Mouse (Mus musculus): ENCODE results near the gene Rnf130. TPM values are rescaled to one million over a fixed set of nuclear protein-coding genes. Genes with fewer than 3 reads are reported as not detected.

The Rnf130 gene
- 67.9 and 68.2 TPM in 2 replicates for polyA plus RNA-seq (2015; fragmentation: Nextera tagmentation; extraction: Ambion mirVana)

GRCm38 (mm10) chr11:50024833-50025720 is at the start of gene Rnf130:
Gene Rnf130 (plus strand): TSS chr11:50025346.
- H3K27ac ChIP-seq = peak within 1 kb of the TSS; percentile 99
- H3K4me2 ChIP-seq = peak within 1 kb of the TSS; percentile 57
- H3K9me3 ChIP-seq = no peaks in the 10 kb centered on the region
- peak within 1 kb of the TSS; percentile 97 for H3K9ac ChIP-seq
- no peaks in the 10 kb centered on the region for H3K36me3 ChIP-seq (replicated peaks)
- under 1% methylated on average over 83 of the region's 129 CpGs for WGBS
- H3K27me3 ChIP-seq (replicated peaks) = no peaks in the 10 kb centered on the region
- peaks cover 37% of the 10 kb centered on the region for H3K4me1 ChIP-seq
- peak; percentile 92 for ATAC-seq (replicated peaks)
- H3K4me3 ChIP-seq = peak within 1 kb of the TSS; percentile 97

DNA sequence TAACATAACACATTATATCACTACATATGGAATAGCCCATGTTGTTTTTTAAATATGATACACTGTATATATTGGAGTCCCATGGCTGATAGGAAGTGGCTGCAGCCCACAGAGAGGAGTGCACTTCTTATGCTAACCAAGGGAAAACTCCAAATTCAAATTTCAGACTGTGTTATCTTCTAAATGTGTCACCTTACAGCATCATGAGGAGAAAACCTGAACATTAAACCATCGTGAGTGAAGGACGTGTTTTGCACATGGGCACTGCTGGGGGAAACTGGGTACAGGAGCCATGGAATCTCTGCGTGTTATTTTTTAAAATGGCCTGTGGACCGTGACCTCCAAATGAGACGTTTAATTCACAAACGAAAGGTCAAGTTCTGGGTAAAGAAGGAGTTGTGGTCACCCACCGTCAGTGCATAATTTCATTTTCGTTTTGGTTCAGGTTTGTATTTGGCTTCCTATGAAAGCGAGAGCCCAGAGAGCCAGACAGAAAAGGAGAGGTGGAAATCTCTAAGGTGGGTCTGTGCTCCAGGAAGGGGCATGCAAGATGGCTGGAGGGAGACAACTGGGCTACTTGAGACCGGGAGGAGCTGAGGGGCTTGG is 47.1 kb upstream of the Rnf130 start:
- H3K4me2 ChIP-seq = no peak overlapping the region

GRCm38 (mm10) chr11:49978935-49979334 is 46.2 kb upstream of the Rnf130 start:
- peaks cover 3% of the 10 kb centered on the region; the same call in 1 of the 2 replicates for H3K36me3 ChIP-seq (replicated peaks)
- WGBS = 97% methylated on average over 8 of the region's 8 CpGs
- H3K4me3 ChIP-seq = no peak overlapping the region
- no peak overlapping the region for H3K27ac ChIP-seq
- H3K9me3 ChIP-seq = no peaks in the 10 kb centered on the region
- H3K4me1 ChIP-seq = no peaks in the 10 kb centered on the region
- no peak overlapping the region for H3K4me2 ChIP-seq
- no peak for ATAC-seq (replicated peaks)
- H3K9ac ChIP-seq = no peak overlapping the region
- H3K27me3 ChIP-seq (replicated peaks) = no peaks in the 10 kb centered on the region

More for the DNA sequence above, 47.1 kb upstream of the Rnf130 start:
- H3K27me3 ChIP-seq (replicated peaks) = no peaks in the 10 kb centered on the region
- H3K4me1 ChIP-seq = no peaks in the 10 kb centered on the region
- H3K4me3 ChIP-seq = no peak overlapping the region
- WGBS = 84% methylated on average over 10 of the region's 10 CpGs
- ATAC-seq (replicated peaks) = no peak
- no peak overlapping the region for H3K9ac ChIP-seq
- H3K36me3 ChIP-seq (replicated peaks) = peaks cover 3% of the 10 kb centered on the region; the same call in 1 of the 2 replicates
- H3K27ac ChIP-seq = no peak overlapping the region
- no peaks in the 10 kb centered on the region for H3K9me3 ChIP-seq

DNA sequence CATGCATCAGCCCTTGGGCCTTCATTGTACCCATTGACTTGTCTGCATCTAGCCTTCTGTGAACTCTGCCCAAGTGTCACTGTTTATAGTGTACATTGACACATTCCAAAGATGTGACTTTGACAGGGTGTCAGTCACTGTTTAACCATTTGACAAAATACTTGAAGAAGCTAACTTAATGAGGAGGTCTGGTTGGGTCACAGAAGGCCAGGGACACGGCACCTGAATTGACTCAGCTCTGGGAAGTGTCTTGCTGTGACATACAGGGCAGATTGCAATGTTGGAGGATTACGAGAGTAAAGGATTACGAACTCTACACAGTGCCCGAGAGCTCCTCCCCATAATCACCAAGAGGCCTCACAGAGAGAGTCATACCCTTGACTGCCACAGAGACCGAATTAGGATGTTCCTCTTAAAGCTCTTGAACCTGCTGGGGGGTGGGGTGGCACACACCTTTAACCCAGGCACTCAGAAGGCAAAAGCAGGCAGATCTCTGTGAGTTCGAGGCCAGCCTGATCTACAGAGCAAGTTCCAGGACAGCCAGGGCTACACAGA is 44.4 kb upstream of the Rnf130 start:
- Histone ChIP-seq H3K9ac (no peak overlapping the region), H3K27me3 (replicated peaks) (no peaks in the 10 kb centered on the region), H3K36me3 (replicated peaks) (peaks cover under 1% of the 10 kb centered on the region; the same call in 1 of the 2 replicates), H3K4me3 (no peak overlapping the region), H3K27ac (no peak overlapping the region), H3K9me3 (no peaks in the 10 kb centered on the region), H3K4me1 (no peaks in the 10 kb centered on the region), H3K4me2 (no peak overlapping the region)
- 59% methylated on average over 6 of the region's 6 CpGs for WGBS
- ATAC-seq (replicated peaks) = no peak

DNA sequence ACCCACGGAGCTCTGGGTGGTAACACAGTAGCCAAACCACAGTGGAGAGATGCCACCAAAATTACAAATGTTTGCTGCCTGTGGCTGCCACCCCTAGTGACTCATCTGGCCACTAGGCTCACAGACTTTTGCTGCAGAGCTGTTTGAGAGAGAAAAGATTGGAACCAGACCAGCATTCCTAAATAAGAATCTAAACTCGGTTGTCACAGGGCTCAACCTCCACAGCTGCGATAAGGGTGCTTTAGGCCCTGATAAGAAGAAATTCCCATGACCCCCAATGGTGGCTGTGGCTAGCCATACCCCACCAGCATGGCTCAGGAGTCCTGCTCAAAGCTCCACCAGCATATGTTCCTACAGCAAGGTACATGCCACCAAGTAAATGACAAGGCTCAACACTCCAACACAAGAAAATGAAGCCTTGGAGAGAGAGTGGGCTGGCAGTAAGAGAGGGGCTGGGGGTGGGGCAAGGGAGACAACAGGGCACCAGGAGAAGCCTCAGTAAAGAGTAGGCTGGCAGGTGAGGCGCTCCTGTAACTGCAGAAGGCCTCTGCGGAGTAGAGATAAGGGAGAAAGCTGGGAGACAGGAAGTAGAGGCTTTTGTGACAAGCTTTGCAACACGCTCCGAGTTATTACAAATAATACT is 43.7 kb upstream of the Rnf130 start:
- Histone ChIP-seq H3K4me3 (no peak overlapping the region), H3K9me3 (no peaks in the 10 kb centered on the region), H3K27ac (no peak overlapping the region), H3K4me2 (no peak overlapping the region), H3K4me1 (no peaks in the 10 kb centered on the region), H3K36me3 (replicated peaks) (no peaks in the 10 kb centered on the region), H3K9ac (no peak overlapping the region), H3K27me3 (replicated peaks) (no peaks in the 10 kb centered on the region)
- 88% methylated on average over 7 of the region's 7 CpGs for WGBS
- ATAC-seq (replicated peaks) = no peak

- Histone ChIP-seq H3K4me1 (no peaks in the 10 kb centered on the region), H3K4me2 (no peak overlapping the region), H3K9ac (no peak overlapping the region), H3K36me3 (replicated peaks) (no peaks in the 10 kb centered on the region), H3K27ac (no peak overlapping the region), H3K4me3 (no peak overlapping the region), H3K27me3 (replicated peaks) (no peaks in the 10 kb centered on the region), H3K9me3 (no peaks in the 10 kb centered on the region)
- WGBS = 81% methylated on average over 4 of the region's 4 CpGs
- ATAC-seq (replicated peaks) = no peak
These were observed 43.1 kb upstream of the Rnf130 start for GRCm38 (mm10) chr11:49982094-49982493.

GRCm38 (mm10) chr11:49982881-49983280 is 42.3 kb upstream of the Rnf130 start:
- H3K4me3 ChIP-seq = no peak overlapping the region
- H3K4me2 ChIP-seq = no peak overlapping the region
- WGBS = 44% methylated on average over 4 of the region's 4 CpGs
- ATAC-seq (replicated peaks) = no peak
- no peaks in the 10 kb centered on the region for H3K9me3 ChIP-seq
- H3K27me3 ChIP-seq (replicated peaks) = no peaks in the 10 kb centered on the region
- no peak overlapping the region for H3K27ac ChIP-seq
- H3K4me1 ChIP-seq = no peaks in the 10 kb centered on the region
- H3K36me3 ChIP-seq (replicated peaks) = no peaks in the 10 kb centered on the region
- no peak overlapping the region for H3K9ac ChIP-seq

DNA sequence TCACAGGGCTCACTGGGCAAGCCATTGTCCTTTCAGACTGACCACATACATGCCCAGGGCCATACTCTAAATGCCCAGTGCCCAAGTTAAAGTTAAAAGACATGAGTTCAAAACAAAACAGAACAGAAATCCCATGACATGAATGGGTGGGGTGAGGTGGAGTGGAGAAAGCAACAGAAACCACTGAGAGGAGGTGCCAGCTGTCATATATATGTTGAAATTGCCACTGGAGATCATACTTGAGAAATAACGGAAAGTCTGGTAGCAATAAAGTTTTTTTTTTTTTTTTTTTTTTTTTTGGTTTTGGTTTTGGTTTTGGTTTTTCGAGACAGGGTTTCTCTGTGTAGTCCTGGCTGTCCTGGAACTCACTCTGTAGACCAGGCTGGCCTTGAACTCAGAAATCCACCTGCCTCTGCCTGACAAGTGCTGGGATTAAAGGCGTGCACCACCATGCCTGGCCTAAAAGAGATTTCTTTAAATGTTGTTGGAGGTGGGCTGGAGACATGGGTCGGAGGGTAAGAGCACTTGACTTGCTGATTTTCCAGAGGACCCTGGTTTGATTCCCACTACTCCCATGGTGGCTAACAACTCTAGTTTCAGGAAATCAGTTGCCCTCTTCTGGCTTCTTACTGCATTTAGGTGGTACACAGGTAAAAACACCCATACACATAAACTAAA is 41.1 kb upstream of the Rnf130 start:
- 89% methylated on average over 4 of the region's 4 CpGs for WGBS
- no peak overlapping the region for H3K4me3 ChIP-seq
- no peaks in the 10 kb centered on the region for H3K36me3 ChIP-seq (replicated peaks)
- no peak overlapping the region for H3K9ac ChIP-seq
- no peak overlapping the region for H3K27ac ChIP-seq
- H3K27me3 ChIP-seq (replicated peaks) = no peaks in the 10 kb centered on the region
- H3K4me1 ChIP-seq = no peaks in the 10 kb centered on the region
- H3K4me2 ChIP-seq = no peak overlapping the region
- no peak for ATAC-seq (replicated peaks)
- H3K9me3 ChIP-seq = no peaks in the 10 kb centered on the region

- Histone ChIP-seq H3K9me3 (no peaks in the 10 kb centered on the region), H3K4me1 (no peaks in the 10 kb centered on the region), H3K9ac (no peak overlapping the region), H3K4me3 (no peak overlapping the region), H3K27ac (no peak overlapping the region), H3K27me3 (replicated peaks) (no peaks in the 10 kb centered on the region), H3K4me2 (no peak overlapping the region), H3K36me3 (replicated peaks) (no peaks in the 10 kb centered on the region)
- ATAC-seq (replicated peaks) = no peak
- 87% methylated on average over 4 of the region's 4 CpGs for WGBS
These were observed 40.1 kb upstream of the Rnf130 start for GRCm38 (mm10) chr11:49985009-49985408.

DNA sequence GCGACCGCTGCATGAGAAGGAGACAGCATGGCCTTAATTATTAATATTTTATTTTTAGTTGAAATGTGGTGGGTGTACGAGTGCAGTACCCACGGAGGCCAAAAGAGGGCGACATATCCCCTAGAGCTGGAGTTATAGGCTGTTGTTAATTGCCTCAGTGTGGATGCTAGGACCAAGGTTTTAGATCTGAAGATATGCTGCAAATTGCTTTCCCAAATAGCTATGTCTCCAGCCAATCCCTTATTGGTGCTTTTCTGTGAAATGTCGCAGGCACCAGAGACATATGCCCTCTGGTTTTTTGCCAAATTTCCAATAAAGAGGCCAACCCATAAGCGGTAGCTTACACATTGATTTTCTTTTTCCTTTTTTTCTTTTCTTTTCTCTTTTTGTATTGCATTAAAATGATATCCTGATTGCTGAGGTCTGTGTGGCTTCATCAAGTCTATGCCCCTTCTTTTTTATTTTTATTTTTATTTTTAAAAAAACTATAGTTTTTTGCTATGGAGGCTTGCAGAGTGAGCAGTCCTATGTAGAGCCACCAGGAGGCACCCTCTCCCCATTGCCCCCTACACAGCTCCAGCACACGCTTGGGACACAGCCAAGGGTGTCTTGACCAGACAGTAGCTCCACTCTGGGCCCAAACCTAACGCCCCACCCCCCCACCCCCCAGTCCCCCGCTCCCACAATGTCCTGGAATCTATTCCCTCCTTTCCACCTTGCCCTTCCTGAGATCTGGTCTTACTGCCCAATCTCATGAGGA is 38.7 kb upstream of the Rnf130 start:
- ATAC-seq (replicated peaks) = peak; percentile 62; the same call in 1 of the 2 replicates
- H3K4me2 ChIP-seq = no peak overlapping the region
- H3K9ac ChIP-seq = no peak overlapping the region
- no peaks in the 10 kb centered on the region for H3K27me3 ChIP-seq (replicated peaks)
- H3K9me3 ChIP-seq = no peaks in the 10 kb centered on the region
- H3K4me3 ChIP-seq = no peak overlapping the region
- H3K4me1 ChIP-seq = no peaks in the 10 kb centered on the region
- 23% methylated on average over 10 of the region's 10 CpGs for WGBS
- no peaks in the 10 kb centered on the region for H3K36me3 ChIP-seq (replicated peaks)
- no peak overlapping the region for H3K27ac ChIP-seq

GRCm38 (mm10) chr11:49994536-49994935 is 30.6 kb upstream of the Rnf130 start:
- Histone ChIP-seq H3K36me3 (replicated peaks) (no peaks in the 10 kb centered on the region), H3K4me3 (no peak overlapping the region), H3K27me3 (replicated peaks) (no peaks in the 10 kb centered on the region), H3K9ac (no peak overlapping the region), H3K27ac (no peak overlapping the region), H3K4me1 (no peaks in the 10 kb centered on the region), H3K4me2 (no peak overlapping the region), H3K9me3 (no peaks in the 10 kb centered on the region)
- WGBS = 88% methylated on average over 2 of the region's 2 CpGs
- ATAC-seq (replicated peaks) = no peak
